Mouse (Mus musculus) thymus, adult 2 months (tissue): ENCODE results near the gene Rsrc1. TPM values are rescaled to one million over a fixed set of nuclear protein-coding genes. Genes with fewer than 3 reads are reported as not detected.

Experiments used
- DNase-seq: peaks from one replicate; pipeline ENCODE4 v3.0.0; 2021
- H3K27ac ChIP-seq: fragments of 200-500 bp; 2 replicates; pipeline ENCODE4 v1.5.1; 2012; ENCODE audit warnings: low read length, control low read depth; ENCODE audit not compliant: control insufficient read depth, insufficient read depth
- H3K27me3 ChIP-seq: fragments of 200-500 bp; 2 replicates; pipeline ENCODE4 v1.6.1; 2012; ENCODE audit warnings: mild to moderate bottlenecking, low read length, moderate library complexity, mixed read lengths; ENCODE audit not compliant: control insufficient read depth, insufficient read depth
- H3K36me3 ChIP-seq: fragments of 200-500 bp; 2 replicates; pipeline ENCODE4 v1.6.1; 2012; ENCODE audit warnings: mild to moderate bottlenecking, low read length, moderate library complexity; ENCODE audit not compliant: control insufficient read depth, insufficient read depth
- H3K4me1 ChIP-seq: fragments of 200-500 bp; replicated peaks from 2 replicates; pipeline ENCODE4 v1.6.1; 2012; ENCODE audit warnings: low read length; ENCODE audit not compliant: control insufficient read depth, insufficient read depth
- H3K4me3 ChIP-seq: fragments of 200-500 bp; 2 replicates; pipeline ENCODE4 v1.5.1; 2012; ENCODE audit warnings: mild to moderate bottlenecking, low read length, control low read depth, moderate library complexity; ENCODE audit not compliant: control insufficient read depth, insufficient read depth
- CTCF ChIP-seq: fragments of 200-500 bp; IDR thresholded peaks from 2 replicates; pipeline ENCODE4 v1.5.1; 2012; ENCODE audit warnings: mild to moderate bottlenecking, control low read depth, low read length, moderate library complexity, borderline replicate concordance; ENCODE audit not compliant: control insufficient read depth, poor library complexity, insufficient read depth; ENCODE audit errors: extremely low read depth
- POLR2A ChIP-seq: fragments of 200-500 bp; IDR thresholded peaks from 2 replicates; pipeline ENCODE4 v1.6.1; 2012; ENCODE audit warnings: mild to moderate bottlenecking, low read length, control low read depth, moderate library complexity; ENCODE audit not compliant: control insufficient read depth, poor library complexity, insufficient read depth; ENCODE audit errors: extremely low read depth
- WGBS: fragments of 180-500 bp; shearing (Covaris S2); methylation state at CpG from one replicate; pipeline ENCODE4 v1.1.7; 2018; 5-methylcytosine and 5-hydroxymethylcytosine counted together
- polyA plus RNA-seq: library from polyadenylated mRNA; depleted of rRNA; stranded (reverse); fragments of >200 nt; gene quantifications from 2 replicates; pipeline ENCODE4 v1.2.3, GENCODE M21; 2012

Gene Rsrc1
- polyA plus RNA-seq, 1 experiment, result 5.1 TPM

GRCm38 (mm10) chr3:67288664-67289063 lies 307.5 kb downstream of the Rsrc1 start:
- 96% methylated on average over 7 of the region's 7 CpGs for WGBS
- TF ChIP-seq POLR2A, result no peak
- no peak for TF ChIP-seq CTCF
- H3K36me3 ChIP-seq, result no peaks in the 10 kb centered on the region
- no peak for DNase-seq
- H3K4me1 ChIP-seq, result no peaks in the 10 kb centered on the region
- H3K27me3 ChIP-seq, result no peaks in the 10 kb centered on the region
- no peak overlapping the region for H3K4me3 ChIP-seq
- H3K27ac ChIP-seq, result no peak overlapping the region

GRCm38 (mm10) chr3:67289482-67289881 lies 308.3 kb downstream of the Rsrc1 start:
- TF ChIP-seq POLR2A (no peak), CTCF (no peak)
- no peak overlapping the region for H3K4me3 ChIP-seq
- WGBS, result 98% methylated on average over 6 of the region's 6 CpGs
- H3K36me3 ChIP-seq, result no peaks in the 10 kb centered on the region
- H3K27ac ChIP-seq, result no peak overlapping the region
- H3K27me3 ChIP-seq, result no peaks in the 10 kb centered on the region
- no peaks in the 10 kb centered on the region for H3K4me1 ChIP-seq
- DNase-seq, result no peak

DNA sequence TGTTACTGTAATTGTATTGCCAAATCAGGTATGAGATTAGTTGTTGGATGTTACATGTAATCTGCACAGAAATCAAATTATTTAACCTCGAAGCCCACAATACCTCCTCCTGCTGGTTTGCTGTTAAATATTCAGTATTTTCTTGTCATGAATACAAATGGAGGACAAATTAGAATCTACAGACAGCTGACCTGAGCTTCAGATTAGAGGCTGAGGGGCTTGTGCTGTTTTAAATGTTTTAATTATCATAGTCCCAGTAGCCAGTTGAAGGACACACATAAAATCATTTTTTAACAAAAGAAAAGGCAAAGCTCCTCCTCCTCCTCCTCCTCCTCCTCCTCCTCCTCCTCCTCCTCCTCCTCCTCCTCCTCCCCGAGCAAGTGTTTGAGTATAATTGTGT lies 327.5 kb downstream of the Rsrc1 start:
- TF ChIP-seq CTCF (no peak), POLR2A (no peak)
- DNase-seq, result no peak
- WGBS, result 66% methylated on average over 2 of the region's 2 CpGs

DNA sequence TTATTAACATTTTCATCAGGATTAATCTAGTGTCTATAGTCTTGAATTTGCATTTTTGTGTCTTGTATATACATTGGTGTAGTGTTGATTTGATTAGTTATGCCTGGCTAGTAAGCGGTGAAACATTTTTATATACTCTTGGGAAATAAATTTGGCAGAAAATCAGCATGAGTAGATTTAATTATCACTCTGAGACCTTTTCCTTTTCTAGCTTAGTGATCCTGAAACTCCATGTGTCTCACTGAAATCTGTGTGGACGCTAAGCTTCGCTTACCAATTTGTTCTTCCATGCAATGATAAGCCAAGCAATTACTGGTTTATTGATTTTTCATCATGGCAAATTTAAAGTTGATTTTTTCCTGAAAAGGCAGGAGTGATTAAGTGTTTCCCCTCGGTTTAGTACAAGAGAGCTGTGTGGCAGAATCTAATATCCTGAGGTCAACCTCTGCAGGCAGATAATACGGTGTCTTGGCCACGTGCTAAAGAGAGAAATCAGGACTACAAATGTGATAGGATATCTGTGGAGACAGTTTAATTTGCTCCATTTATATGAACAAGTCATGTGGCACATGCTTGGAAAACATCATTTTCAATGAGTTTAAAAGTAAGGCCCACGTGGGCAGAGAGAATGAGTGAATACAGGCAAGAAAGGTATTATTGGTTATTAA lies 328.6 kb downstream of the Rsrc1 start:
- H3K36me3 ChIP-seq, result no peaks in the 10 kb centered on the region
- DNase-seq, result no peak
- TF ChIP-seq CTCF, result no peak
- TF ChIP-seq POLR2A, result no peak

More for the DNA sequence above, 327.5 kb downstream of the Rsrc1 start:
- no peak overlapping the region for H3K27ac ChIP-seq
- H3K4me3 ChIP-seq, result no peak overlapping the region
- H3K27me3 ChIP-seq, result no peaks in the 10 kb centered on the region
- H3K4me1 ChIP-seq, result no peaks in the 10 kb centered on the region
- H3K36me3 ChIP-seq, result no peaks in the 10 kb centered on the region

GRCm38 (mm10) chr3:67311436-67311835 lies 330.2 kb downstream of the Rsrc1 start:
- Histone ChIP-seq H3K4me3 (no peak overlapping the region), H3K4me1 (no peaks in the 10 kb centered on the region), H3K27ac (no peak overlapping the region), H3K36me3 (no peaks in the 10 kb centered on the region), H3K27me3 (no peaks in the 10 kb centered on the region)
- WGBS, result 94% methylated on average over 2 of the region's 2 CpGs
- no peak for DNase-seq
- TF ChIP-seq POLR2A (no peak), CTCF (no peak)

More for the DNA sequence above, 328.6 kb downstream of the Rsrc1 start:
- H3K27me3 ChIP-seq, result no peaks in the 10 kb centered on the region
- H3K4me1 ChIP-seq, result no peaks in the 10 kb centered on the region
- 95% methylated on average over 7 of the region's 7 CpGs for WGBS
- no peak overlapping the region for H3K4me3 ChIP-seq
- H3K27ac ChIP-seq, result no peak overlapping the region

DNA sequence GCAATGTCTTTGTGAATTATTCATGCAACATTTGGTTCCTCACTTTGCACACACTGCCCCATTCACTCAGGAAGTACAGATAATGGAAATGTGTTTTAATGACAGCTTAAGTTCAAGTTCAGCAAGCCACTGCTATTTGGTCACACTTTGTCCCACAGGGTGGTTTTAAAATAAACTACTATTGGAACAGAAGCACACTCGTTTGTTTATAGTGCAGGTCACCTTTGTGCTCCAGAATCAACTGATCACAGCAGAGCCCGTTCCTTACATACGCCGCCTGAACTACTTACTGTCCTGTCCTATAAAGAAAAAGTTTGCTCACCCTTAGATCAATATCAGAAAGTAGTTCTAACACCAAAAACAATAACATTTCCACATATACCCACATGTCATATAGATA lies 341.2 kb downstream of the Rsrc1 start:
- H3K27ac ChIP-seq, result no peak overlapping the region
- no peaks in the 10 kb centered on the region for H3K27me3 ChIP-seq
- H3K36me3 ChIP-seq, result no peaks in the 10 kb centered on the region
- TF ChIP-seq POLR2A (no peak), CTCF (no peak)
- no peak overlapping the region for H3K4me3 ChIP-seq
- H3K4me1 ChIP-seq, result no peaks in the 10 kb centered on the region
- no peak for DNase-seq
- WGBS, result 97% methylated on average over 4 of the region's 4 CpGs

DNA sequence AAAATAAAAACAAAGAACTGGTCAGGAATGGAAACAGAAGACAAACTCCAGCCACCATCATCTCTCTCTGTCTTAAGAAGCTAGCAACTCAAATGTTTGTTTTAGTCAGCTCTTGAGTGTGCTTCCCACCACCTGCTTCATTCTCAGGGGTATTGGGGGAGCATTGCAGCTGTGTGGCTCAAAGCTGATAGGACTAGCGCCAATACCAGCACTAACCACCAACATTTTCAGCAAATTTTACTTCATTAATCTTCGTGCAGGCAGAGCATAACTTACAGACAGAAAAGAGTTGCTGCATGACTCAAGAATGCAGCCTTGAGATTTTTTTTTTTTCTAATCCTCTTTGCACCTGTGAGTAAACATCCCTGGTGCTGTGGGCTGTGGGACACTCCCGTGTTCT lies 358.4 kb downstream of the Rsrc1 start:
- TF ChIP-seq POLR2A, result no peak
- TF ChIP-seq CTCF, result no peak
- Histone ChIP-seq H3K27me3 (no peaks in the 10 kb centered on the region), H3K36me3 (no peaks in the 10 kb centered on the region), H3K27ac (no peak overlapping the region), H3K4me1 (no peaks in the 10 kb centered on the region), H3K4me3 (no peak overlapping the region)
- 74% methylated on average over 3 of the region's 3 CpGs for WGBS
- no peak for DNase-seq
